Mouse (Mus musculus) heart, embryonic 14.5 days (tissue): Measurements from ENCODE around the gene Vmn2r56. TPM values are rescaled to one million over a fixed set of nuclear protein-coding genes. Genes with fewer than 3 reads are reported as not detected.
"Not testable (repeated sequence)": the region's sequence is repeated elsewhere in the genome, so short reads cannot be mapped to it uniquely, and the experiment has no call there.

Experiments
- ATAC-seq: fragments of 200-750 bp; cut with Nextera tagmentation; 2 replicates; pipeline ENCODE4 v1.8.0; 2017; ENCODE audit warnings: low read depth, moderate TSS enrichment; ENCODE audit not compliant: insufficient number of reproducible peaks, insufficient read depth, low FRiP score
- H3K27ac ChIP-seq, 2 experiments: fragments of 200-500 bp in 1 of 2; fragments of 300-500 bp in 1 of 2; sonication (generic) in 1 of 2; replicated peaks in 1 of 2; 2 replicates each; pipeline ENCODE4 v1.5.1; 2012 to 2014; ENCODE audit warnings: low read depth in 2 of 2, low read length in 2 of 2, control low read depth in 1 of 2, mild to moderate bottlenecking in 1 of 2, mixed read lengths in 1 of 2; ENCODE audit not compliant: control insufficient read depth in 1 of 2, insufficient read depth in 1 of 2
- H3K27me3 ChIP-seq: fragments of 300-500 bp; sonication (generic); 2 replicates; pipeline ENCODE4 v1.6.1; 2014; ENCODE audit warnings: mild to moderate bottlenecking, low read length, control low read depth; ENCODE audit not compliant: control insufficient read depth, insufficient read depth
- H3K36me3 ChIP-seq: fragments of 300-500 bp; sonication (generic); 2 replicates; pipeline ENCODE4 v1.6.1; 2014; ENCODE audit warnings: mild to moderate bottlenecking, control low read depth, low read length, mixed read lengths; ENCODE audit not compliant: control insufficient read depth, insufficient read depth
- H3K4me1 ChIP-seq, 2 experiments: fragments of 200-500 bp in 1 of 2; fragments of 300-500 bp in 1 of 2; sonication (generic) in 1 of 2; 2 replicates each; pipeline ENCODE4 v1.6.1; 2012 to 2014; ENCODE audit warnings: low read length in 2 of 2, control low read depth in 1 of 2, mixed read lengths in 1 of 2; ENCODE audit not compliant: control insufficient read depth in 2 of 2, insufficient read depth in 2 of 2
- H3K4me2 ChIP-seq: fragments of 300-500 bp; sonication (generic); 2 replicates; pipeline ENCODE4 v1.6.1; 2014; ENCODE audit warnings: mild to moderate bottlenecking, low read length
- H3K4me3 ChIP-seq, 2 experiments: fragments of 200-500 bp in 1 of 2; fragments of 300-500 bp in 1 of 2; sonication (generic) in 1 of 2; 2 replicates each; pipeline ENCODE4 v1.5.1; 2012 to 2014; ENCODE audit warnings: low read length in 2 of 2, mild to moderate bottlenecking in 2 of 2, control low read depth in 1 of 2, low read depth in 1 of 2, moderate library complexity in 1 of 2; ENCODE audit not compliant: control insufficient read depth in 1 of 2, insufficient read depth in 1 of 2
- H3K9ac ChIP-seq: fragments of 300-500 bp; sonication (generic); 2 replicates; pipeline ENCODE4 v1.6.1; 2014; ENCODE audit warnings: mild to moderate bottlenecking, low read length
- H3K9me3 ChIP-seq: fragments of 300-500 bp; sonication (generic); 2 replicates; pipeline ENCODE4 v1.6.1; 2016; ENCODE audit warnings: low read length, control low read depth; ENCODE audit not compliant: control insufficient read depth
- WGBS: fragments of 180-500 bp; shearing (Covaris S2); extraction: QIAGEN DNeasy Blood & Tissue Kit; methylation state at CpG from one replicate; pipeline ENCODE4 v1.1.7; 2014; 5-methylcytosine and 5-hydroxymethylcytosine counted together
- polyA plus RNA-seq: library from polyadenylated mRNA; unstranded; fragments of >200 nt; fragmentation: Nextera tagmentation; extraction: Ambion mirVana; gene quantifications from 2 replicates; pipeline ENCODE4 v1.2.1, GENCODE M21; 2014

Gene Vmn2r56
- polyA plus RNA-seq, 1 experiment from 2014 or later, result not detected

DNA sequence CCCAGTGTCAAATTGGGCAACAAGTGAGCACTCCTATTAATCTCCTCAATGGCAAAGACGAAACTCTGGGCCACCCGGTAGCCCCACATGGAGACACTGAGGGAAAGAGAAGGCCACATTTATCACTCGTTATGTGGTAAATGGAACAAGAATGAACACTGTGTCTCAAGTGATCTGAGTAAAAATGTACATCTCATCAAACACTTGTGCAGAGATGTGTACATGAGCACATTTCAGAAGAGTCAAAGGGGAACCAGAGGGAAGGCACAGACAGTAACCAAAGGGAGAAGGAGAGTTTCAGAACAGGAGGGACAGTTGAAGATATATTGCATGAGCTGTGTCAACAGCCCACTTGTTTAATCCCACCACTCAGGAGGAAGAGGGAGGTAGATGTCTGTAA lies 49.9 kb downstream of the Vmn2r56 start, which contains the start of gene Vmn2r55:
Vmn2r55 (minus strand) TSS at position 101 of the 400 bp plus-strand sequence.
- H3K9ac ChIP-seq, H3K4me2 ChIP-seq, H3K9me3 ChIP-seq, ATAC-seq, H3K27ac ChIP-seq, H3K27me3 ChIP-seq, H3K4me1 ChIP-seq, H3K4me3 ChIP-seq, H3K36me3 ChIP-seq: not testable (repeated sequence)
- WGBS, result 75% methylated on average over 3 of the region's 3 CpGs

DNA sequence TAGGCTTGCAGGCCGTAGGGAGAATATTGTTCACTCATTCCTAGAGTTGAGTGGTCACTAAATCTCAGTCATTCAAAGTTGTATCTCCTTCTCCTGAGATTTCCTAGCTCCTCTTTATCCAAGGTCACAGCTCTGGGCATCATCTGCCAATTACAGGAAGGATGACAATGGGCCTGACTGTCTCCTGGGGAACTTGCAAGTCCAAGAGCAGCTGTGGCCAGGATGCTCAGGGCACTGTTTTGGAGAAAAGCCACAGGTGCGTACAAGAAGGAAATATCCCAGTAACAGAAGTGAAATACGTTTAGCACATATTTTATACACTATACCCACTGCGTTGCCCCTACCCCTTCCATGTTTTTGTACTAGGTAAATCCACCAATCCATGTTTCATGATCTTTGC lies 94.6 kb downstream of the Vmn2r56 start, which contains the start of gene Vmn2r54:
Vmn2r54 (minus strand) TSS at position 101 of the 400 bp plus-strand sequence.
- not testable (repeated sequence) for H3K4me1 ChIP-seq, H3K4me2 ChIP-seq, ATAC-seq, H3K27me3 ChIP-seq, H3K36me3 ChIP-seq, H3K4me3 ChIP-seq, H3K27ac ChIP-seq, H3K9me3 ChIP-seq, H3K9ac ChIP-seq
- WGBS, result 62% methylated on average over 3 of the region's 4 CpGs

Other genes with a start within 250 kb of the Vmn2r56 start
- not detected in 2 replicates for gene 2900092C05Rik, start 222.5 kb downstream of the Vmn2r56 start, polyA plus RNA-seq
- 0.01 TPM in 1 of 2 replicates, not detected in the other for gene Vmn2r53, start 126.2 kb downstream of the Vmn2r56 start, polyA plus RNA-seq
- not detected in 2 replicates for gene Vmn2r54, start 94.7 kb downstream of the Vmn2r56 start, polyA plus RNA-seq
- gene Vmn2r55, start 50.0 kb downstream of the Vmn2r56 start, polyA plus RNA-seq, result not detected in 2 replicates
- 5.6 and 6.6 TPM in 2 replicates for gene Zscan18, start 68.6 kb upstream of the Vmn2r56 start, polyA plus RNA-seq
- gene Zfp329, start 83.9 kb upstream of the Vmn2r56 start, polyA plus RNA-seq, result 13.6 and 14.8 TPM in 2 replicates
- 22.6 and 22.7 TPM in 2 replicates for gene Zfp110, start 99.8 kb upstream of the Vmn2r56 start, polyA plus RNA-seq
- 3.5 and 3.8 TPM in 2 replicates for gene Zfp128, start 146.2 kb upstream of the Vmn2r56 start, polyA plus RNA-seq
- 12.7 TPM in 2 replicates for gene Zscan22, start 162.8 kb upstream of the Vmn2r56 start, polyA plus RNA-seq
- 660 and 762 TPM in 2 replicates for gene Rps5, start 187.3 kb upstream of the Vmn2r56 start, polyA plus RNA-seq
- gene Rnf225, start 192.4 kb upstream of the Vmn2r56 start, polyA plus RNA-seq, result 0.30 and 0.45 TPM in 2 replicates
- 6.1 and 6.3 TPM in 2 replicates for gene Zfp324, start 230.8 kb upstream of the Vmn2r56 start, polyA plus RNA-seq
- gene Zfp446, start 242.8 kb upstream of the Vmn2r56 start, polyA plus RNA-seq, result 4.4 and 5.2 TPM in 2 replicates